Mouse (Mus musculus): ENCODE measurements around the gene Ntm. TPM values are rescaled to one million over a fixed set of nuclear protein-coding genes. Genes with fewer than 3 reads are reported as not detected.

Ntm gene
- total RNA-seq, 2 experiments from 2014 or later = 136 to 166 TPM

DNA sequence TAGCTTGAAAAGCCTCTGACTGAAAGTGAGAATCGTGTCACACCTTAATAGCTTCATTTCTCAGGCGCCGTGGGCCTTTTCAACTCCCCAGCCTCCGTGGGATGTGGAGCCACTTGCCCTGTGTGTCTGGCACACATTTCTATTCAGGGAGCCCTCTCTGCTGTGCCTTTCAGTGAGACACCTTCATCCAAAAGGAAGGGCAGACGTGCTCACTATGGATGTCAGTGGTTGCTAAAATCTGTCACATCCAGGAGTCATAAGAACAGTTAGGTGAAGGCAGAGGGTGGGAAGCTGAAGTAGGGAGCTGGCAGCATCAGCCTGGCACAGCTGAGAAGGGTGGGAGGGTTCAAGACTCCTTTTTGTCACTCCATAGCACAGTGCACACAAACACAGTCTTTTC lies 201.4 kb downstream of the Ntm start:
- DNase-seq (ENCODE audit: low spot score in 2 of 2) = no peak

DNA sequence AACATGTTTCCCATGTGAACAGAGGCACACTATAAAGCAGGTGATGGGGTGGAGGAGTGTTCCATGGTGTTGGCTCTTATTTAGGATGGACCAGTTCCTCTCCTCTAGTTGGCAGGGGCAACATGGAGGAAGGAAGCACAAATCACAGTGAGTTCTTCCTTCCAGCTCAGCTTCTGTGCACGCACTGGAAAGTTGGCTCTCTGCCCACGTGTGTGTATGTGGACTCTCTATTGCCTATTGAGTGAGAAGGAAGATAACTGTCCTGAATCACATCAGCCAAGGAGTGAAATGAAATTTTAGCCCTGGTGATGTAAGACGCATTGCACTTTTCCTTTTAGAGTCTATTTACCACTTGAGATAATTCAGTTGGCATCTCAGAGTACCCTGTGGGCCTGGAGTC lies 203.0 kb downstream of the Ntm start:
- no peak for DNase-seq (ENCODE audit: low spot score in 2 of 2)

DNA sequence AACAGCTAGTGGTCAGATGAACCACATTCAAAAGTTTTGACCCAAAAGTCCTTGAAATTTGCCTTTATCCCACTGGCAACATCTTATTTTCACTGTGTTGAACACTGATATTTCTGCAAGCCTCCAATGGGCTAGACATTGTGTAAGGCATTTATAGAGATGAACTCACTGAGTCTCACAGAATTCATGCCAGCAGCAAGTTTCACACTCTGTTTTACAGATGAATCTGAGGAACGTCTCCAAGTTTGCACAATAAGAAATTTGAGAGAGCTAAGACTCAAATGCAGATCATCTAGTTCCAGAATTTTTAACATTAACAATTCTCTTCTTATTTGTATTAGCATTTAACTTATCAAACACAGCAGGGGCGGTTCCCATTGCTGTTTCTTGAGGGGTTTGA lies 203.9 kb downstream of the Ntm start:
- DNase-seq (ENCODE audit: low spot score in 2 of 2) = no peak

DNA sequence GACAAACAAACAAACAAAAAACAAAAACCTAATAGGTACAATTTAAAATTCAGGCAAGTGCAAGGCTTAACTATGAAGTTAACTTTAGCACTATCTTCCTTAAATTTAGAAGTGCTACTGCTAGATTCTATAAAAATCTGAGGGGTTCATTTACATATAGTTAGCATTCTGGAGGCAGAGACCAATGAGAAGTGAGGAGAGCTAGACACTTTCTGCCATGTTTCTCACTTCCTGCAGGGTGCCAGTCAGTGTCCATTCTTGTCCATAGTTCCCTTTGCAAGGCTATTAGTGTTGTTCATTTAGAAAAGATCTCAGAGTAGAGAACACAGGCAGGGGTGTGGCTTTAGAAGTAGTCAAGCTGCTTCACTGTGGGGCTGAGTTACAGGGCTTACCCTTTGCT lies 208.6 kb downstream of the Ntm start:
- DNase-seq (ENCODE audit: low spot score in 2 of 2) = no peak

DNA sequence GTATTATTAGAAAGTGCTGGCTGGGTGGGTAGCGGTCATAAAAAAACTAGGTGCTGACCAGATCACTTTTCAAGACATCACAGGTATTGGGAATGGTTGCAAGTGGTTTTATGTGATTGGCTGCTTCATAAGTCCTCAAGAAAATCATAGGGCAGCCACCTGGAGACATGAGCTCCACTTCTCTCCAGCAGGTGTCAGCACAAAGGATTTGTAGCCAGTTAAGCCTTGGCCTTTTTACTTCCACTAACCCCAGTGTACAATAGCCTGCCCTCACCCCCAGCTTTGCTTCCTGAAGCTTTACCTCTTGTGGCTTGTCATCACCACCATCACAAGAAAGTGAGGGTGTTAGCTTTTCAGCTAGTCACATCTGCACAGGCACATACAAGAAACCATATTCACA lies 211.5 kb downstream of the Ntm start:
- DNase-seq (ENCODE audit: low spot score in 2 of 2) = no peak

DNA sequence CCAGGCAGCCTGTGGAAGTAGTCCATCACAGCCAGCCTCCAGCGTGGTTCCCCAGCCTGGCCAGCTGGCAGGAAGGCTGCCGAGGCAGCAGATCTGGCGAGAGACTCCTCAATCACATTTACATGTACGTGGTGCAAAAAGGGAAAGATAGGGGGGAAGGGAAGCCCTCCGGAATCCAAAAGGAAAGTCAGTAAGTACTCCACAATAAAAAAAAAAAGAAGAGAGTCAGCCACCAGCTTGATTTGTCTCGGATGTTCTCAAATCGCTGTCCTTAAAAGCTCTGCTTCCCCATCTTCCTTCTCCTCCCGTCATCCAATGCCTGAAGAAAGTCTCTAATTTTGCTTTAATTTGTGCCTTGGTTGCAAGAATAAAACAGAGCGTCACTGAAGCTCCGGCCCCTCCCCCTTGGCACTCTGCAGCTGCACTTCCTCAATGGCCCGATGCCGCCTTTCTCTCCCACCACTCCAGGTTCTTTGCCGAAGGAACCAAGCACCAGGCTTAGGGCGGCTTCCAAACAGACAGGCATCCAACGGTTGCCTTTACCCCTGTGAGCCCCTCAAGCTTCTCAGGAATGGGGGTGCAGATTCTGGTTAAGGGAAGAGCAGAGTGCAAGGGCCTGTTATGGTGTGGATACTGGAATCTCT lies 212.4 kb downstream of the Ntm start:
- peak; percentile 42 to 66 for DNase-seq (ENCODE audit: low spot score in 2 of 2)

DNA sequence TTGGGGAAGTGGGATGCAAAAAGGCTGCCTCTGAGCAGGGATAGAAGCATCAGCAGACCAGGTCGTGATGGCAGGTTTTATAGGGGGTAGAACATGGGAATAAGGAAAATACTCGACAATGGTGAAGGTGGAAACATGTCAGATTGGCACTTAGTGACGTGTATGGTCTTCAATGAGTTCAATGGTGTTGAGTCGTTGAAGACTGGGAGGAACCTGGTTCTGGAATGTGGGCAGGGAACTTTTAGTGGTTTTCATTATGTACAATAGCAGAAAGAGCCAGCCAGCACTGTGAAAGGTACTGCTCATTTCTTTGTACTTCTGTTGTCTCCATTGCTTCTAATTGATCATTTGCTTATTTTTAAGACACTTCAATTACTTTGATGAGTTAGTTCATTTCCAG lies 214.9 kb downstream of the Ntm start:
- DNase-seq (ENCODE audit: low spot score in 2 of 2) = no peak

DNA sequence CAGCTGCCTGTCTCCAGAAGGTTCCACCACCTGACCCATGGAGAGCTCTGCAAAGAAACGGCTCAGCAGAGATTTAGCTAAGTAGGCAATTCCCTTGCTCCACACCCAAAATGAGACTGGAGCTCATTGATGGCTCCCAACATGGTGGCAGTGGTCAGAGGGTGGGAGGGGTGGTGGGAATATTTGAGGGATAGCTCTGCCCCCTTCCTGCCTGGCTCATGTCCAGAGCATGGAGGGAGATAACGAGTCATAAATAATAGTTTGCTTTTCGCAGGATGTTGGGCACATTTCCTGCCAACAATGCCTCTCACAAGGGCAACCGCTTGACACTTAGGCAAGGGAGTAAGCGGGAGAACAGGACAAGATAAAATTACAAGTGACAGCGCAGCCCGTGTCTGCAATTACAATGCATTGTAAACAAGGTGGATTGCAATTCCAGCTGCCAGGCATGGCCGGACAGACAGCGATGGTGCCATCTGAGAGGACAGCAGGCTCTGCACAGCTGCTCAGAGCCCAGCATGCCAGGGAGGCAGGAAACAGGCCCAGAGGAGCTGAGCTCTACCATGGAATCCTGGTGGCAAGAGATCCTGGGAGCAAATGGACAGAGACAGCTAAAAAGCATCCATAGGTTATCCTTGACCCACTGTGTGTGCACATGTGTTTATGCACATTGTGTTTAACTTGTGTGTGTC lies 224.0 kb downstream of the Ntm start:
- no peak for DNase-seq (ENCODE audit: low spot score in 2 of 2)

DNA sequence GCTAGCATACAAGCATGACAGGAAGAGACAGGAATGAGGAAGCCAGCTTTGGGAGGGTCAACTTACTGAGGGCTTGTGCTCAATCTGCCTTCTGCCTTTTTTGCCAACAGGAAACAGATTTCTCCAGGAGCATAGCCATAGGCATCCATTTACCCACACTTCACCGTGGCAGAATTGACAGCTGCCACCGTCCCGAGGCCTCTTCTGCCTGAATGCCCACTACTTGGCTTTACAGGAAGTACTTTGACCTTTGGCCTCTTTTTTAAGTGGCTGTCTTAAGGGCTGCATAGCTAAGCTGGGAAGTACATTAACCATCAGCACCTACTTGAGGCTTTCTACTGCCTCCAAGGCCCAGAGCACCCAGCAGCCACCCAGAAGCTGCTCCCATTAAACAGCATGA lies 226.9 kb downstream of the Ntm start:
- DNase-seq (ENCODE audit: low spot score in 2 of 2) = no peak

DNA sequence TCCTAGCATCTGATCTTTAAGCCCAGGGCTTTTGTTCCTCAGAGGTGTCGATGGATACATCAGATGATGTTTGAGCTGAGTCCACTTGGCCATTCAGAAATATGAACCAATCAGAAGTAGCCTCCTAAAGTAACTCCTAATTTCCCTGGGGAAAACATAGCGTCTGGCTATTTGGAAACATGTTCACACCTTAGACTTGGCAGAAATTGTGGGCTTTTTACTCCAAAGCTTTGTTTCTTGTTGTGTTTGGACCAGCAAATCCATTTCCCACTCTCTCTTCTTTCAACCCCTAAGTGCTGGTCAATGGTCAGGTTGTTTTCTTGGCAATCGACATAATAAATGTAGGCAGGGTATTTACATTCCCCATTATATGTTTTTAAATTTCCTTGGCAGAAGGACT lies 230.0 kb downstream of the Ntm start:
- no peak for DNase-seq (ENCODE audit: low spot score in 2 of 2)

DNA sequence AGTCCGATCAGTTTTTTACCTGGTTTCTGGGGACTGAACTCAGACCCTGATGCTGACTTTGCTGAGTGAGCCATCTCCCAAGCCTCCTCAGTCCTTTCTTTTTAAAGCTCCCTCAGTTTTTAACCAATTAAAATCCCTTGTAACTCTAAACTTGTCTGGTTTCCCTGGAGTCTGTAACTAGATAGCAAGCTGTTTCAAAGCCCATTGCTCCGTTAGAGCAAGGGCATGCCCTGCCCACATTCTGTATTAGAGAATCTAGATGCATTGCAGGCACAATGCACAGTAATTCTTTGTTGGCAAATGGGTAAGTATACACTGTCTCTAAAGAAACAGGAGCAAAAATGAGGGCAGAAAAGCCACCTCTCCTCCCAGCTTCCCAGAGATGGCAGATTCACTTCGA lies 231.3 kb downstream of the Ntm start:
- no peak for DNase-seq (ENCODE audit: low spot score in 2 of 2)

DNA sequence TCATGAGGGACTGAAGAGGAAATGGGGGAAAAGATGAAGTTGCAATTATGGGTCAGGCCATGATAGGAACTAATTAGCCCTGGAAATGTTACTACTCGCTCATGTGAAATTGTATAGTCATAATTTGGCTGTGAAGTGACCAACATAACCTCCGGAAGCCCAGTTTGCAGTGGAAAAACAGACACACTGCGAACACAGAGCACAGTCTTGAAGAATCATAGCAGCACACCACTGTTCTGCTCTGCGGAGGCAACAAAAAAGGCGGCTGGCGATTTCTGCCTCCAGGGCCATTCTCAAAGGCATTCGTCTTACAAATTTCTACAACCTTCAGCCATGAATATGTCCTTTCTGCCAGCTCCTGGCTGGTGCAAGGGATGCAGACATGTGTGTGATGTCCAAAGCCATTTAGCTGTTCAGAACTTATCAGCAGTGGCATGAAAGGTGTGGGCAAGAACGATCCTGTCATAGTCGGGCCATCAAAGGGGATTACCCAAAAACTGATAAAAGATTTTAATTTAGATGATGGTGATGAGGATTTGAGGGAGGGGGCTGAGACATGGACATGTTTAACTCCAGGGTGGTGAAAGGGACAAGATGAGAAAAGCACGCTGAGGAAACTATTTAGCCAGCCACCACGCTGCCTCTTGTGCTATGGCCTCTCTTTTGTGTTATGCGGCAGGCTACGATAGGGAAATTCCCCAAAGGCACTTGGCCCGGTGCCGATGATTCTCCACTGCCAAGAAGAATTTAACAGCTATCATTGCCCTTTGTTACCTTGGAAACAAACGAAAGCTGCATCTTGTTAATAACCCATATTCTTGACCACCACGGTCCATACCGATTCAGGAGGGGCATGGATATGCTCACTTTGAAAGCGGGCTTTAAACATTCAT lies 235.2 kb downstream of the Ntm start:
- no peak for DNase-seq (ENCODE audit: low spot score in 2 of 2)

DNA sequence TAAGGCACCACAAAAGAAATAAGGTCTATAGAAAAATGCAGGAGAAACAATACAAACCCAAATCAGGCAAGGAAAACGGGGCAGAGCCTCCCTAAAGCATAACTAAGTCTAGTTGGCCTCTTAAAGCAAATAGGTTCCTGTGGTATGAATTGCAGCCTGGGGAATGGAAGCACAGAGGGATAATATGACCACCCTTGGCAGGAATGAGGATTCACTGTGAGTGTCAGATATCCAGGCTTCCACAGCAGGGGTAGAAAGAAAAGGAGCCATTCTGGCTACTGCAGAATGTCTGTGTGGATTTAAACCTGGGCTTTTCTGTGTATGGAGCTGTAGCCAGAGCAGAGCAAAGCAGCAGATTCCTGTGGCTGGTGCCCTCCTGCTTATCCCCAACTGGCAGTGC lies 241.5 kb downstream of the Ntm start:
- DNase-seq (ENCODE audit: low spot score in 2 of 2) = no peak

DNA sequence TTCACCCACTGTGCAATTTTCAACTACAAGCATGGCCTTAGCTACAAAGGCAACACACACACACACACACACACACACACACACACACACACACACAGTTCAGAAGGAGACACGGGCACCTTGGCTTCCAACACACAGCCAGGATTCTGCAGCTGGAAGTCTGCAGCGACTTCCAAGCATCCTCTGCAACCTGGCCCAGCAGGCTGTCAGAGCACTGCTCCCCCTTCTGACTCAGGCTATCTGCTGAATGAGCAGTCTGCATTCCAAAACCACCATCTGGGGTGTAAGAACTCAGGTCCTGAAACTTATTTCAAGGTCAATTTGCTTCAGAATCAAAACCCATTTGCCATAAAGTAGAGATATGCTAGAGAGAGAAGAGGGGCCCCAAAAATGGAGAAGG lies 246.1 kb downstream of the Ntm start:
- no peak for DNase-seq (ENCODE audit: low spot score in 2 of 2)

DNA sequence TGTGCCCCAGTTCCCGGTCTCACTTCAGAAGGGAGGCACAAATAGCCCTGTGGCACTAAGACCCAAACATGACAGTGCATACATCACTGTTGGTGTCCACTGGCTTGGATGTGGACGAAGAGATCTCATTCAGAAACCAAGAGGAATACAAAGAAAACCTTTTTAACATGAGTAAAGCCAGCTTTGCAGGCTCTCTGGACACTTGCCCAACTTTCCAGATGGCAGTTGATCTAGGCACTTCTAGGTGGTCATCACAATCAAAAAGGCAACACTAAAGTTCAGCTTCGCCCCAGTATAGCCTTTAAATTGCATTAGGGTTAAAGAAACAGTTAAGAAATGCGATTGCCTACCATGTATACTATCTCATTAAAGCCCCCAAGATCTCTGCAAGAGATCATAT lies 264.7 kb downstream of the Ntm start:
- DNase-seq (ENCODE audit: low spot score in 2 of 2) = no peak

DNA sequence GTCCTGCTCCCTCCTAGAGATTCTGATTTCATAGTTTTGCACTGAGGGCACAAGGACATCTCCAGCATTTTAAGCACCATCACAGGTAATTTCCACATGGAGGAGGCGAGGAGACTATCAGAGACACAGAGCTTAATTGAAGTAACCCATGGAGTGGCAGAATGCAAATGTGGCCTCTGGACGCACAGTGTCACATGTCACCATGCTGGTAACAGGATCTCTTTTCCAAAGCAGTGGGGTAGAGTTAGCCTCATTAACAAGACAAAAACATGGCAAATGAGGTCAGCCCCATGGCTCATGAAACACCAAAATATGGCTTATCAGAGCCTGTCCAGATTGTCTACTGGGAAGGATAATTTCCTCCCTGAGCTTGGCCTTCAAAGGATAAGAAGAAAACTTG lies 268.8 kb downstream of the Ntm start:
- no peak for DNase-seq (ENCODE audit: low spot score in 2 of 2)

DNA sequence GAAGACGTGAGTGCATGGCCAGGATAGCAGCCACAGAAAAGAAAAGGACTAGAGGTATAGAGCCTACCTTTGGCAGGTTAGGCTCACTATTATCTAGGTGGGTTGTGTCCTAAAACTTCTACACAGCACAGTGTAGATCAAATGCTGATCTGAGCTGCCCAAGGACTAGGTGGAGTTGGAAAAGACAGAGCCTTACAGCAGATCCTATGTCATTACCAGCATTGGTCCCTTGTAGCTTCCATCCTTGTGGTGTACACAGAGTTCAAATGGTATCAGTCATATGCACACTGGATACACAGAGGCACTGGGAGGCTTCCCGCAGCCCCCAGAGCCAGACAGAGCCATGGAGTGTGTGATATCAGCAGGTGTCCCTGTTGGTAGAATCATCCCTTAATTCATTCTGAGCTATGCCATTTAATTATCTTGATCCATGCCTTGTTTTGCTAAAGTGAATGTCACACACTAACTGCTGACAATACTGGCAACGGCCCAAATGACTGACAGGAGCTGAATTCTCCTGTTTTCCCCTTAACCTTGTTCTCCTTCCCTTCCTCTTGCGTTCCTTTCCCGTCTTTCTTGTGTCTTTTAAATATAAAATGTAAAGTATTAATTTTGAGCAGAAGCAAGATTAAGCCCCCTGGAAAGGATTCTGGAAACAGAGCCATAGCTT lies 271.6 kb downstream of the Ntm start:
- no peak for DNase-seq (ENCODE audit: low spot score in 2 of 2)

DNA sequence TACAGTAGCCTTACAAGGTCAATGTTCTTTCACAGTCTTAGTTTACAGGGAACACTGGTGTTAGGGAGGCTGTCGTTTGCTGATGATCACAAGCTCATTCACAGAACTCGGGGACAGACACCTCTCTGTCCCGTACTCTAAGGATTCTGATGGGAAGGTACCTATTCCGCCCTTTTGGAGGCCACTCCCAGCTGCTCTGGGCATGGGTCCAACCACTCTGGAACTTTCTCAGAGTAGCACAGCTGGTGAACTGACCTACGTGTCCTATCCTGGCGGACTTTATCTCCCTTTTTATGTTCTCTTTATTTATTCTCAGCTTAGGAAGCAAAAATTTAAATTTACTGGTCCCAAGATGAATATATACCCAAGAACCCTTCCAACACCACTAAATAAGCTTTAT lies 280.7 kb downstream of the Ntm start:
- DNase-seq (ENCODE audit: low spot score in 2 of 2) = no peak

DNA sequence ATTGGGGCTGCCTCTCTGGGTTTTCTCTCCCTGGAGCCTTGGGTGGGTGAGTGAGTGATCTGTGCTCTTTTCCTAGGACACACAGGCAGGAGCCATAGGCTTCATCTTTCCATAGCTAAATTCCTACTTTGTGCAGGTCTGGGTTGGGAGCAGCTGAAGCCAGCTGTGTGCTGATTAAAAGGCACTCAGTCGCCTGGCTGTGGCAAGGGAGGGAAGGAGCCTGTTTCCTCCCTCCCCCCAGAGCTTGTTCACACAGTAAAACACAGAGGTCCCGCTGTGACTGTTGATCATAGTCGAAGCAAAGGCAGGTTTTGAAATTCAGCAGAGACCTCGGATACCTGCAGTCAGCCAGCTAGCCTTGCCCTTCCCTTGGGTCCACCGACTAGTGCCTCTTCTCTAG lies 282.3 kb downstream of the Ntm start:
- DNase-seq (ENCODE audit: low spot score in 2 of 2) = no peak

DNA sequence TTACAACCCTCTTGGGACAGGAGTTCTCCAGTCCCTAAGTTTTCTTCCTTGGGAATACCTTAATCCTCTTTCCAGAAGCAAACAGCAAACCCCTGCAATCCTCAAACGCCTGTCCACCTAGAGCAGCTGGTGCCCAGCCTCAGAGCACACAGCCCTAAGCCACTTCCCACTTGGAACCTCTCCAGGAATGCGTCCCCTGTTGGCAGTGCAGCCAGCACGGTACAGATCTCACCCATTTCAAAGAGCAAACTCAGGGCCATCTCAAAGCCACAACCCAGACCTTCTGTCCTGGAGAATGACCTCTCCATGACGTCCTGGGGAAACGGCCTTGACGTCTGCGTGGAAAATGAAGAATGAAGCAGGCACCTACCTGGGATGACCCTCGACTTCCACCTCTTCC lies 289.0 kb downstream of the Ntm start:
- no peak for DNase-seq (ENCODE audit: low spot score in 2 of 2)

DNA sequence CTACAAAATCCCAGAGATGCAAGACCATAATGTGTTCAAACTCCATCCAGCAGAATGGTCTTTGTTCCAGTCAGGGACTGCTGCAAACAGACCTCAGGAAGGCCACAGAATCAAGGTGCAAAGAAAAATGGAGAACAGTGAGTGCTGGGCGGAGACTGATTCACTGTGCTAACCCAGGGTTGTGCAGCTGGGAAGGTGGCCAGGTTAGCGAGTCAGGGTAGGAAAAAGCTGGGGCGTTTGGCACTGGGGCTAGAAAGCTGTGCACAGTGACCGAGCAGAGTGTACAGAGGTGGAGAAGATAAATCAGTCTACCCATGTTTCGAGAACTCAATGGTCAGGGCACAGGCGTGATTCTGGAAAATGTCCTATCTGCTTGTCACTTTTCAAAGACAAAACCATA lies 291.1 kb downstream of the Ntm start:
- DNase-seq (ENCODE audit: low spot score in 2 of 2) = no peak

DNA sequence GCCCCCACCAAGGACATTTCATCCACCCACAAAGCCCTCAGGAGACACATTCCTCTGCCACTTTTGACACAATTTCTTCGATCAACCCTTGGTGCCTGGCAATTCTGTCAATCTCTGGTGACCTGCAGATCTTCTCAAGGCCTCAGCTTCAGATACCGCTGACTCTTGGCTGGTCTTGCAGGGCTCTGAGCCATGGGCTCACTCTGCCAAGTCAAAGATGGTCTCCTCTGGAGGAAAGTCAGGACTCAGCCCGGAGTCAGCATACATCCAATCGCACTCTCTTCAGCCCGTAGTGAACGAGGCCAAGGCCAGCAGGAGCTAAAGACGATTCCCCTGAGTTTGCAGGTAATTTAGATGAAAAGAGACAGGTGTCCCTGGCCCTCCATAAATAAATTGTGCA lies 299.7 kb downstream of the Ntm start:
- no peak for DNase-seq (ENCODE audit: low spot score in 2 of 2)

All from layer of hippocampus, postnatal 14 days (tissue).